Mouse (Mus musculus) midbrain, postnatal 0 days (tissue): ENCODE results near the gene Ston2. TPM values are rescaled to one million over a fixed set of nuclear protein-coding genes. Genes with fewer than 3 reads are reported as not detected.

Experiments
- ATAC-seq: fragments of 200-750 bp; cut with Nextera tagmentation; 2 replicates; pipeline ENCODE4 v1.8.0; 2017; ENCODE audit warnings: moderate number of reproducible peaks, mild to moderate bottlenecking, moderate TSS enrichment, moderate library complexity; ENCODE audit not compliant: low FRiP score
- DNase-seq: peaks from one replicate; pipeline ENCODE4 v3.0.0-alpha.2; 2015; ENCODE audit warnings: low spot score
- H3K27ac ChIP-seq: fragments of 300-500 bp; sonication (generic); 2 replicates; pipeline ENCODE4 v1.5.1; 2014; ENCODE audit warnings: low read depth, mild to moderate bottlenecking, low read length, mixed read lengths
- H3K27me3 ChIP-seq: fragments of 300-500 bp; sonication (generic); 2 replicates; pipeline ENCODE4 v1.6.1; 2014; ENCODE audit warnings: low read length, control low read depth, mixed read lengths; ENCODE audit not compliant: insufficient read depth
- H3K36me3 ChIP-seq: fragments of 300-500 bp; sonication (generic); 2 replicates; pipeline ENCODE4 v1.6.1; 2014; ENCODE audit warnings: low read length, control low read depth, mixed read lengths; ENCODE audit not compliant: insufficient read depth
- H3K4me1 ChIP-seq: fragments of 300-500 bp; sonication (generic); 2 replicates; pipeline ENCODE4 v1.6.1; 2014; ENCODE audit warnings: mild to moderate bottlenecking, control low read depth, antibody characterized with exemption, low read length, mixed read lengths; ENCODE audit not compliant: insufficient read depth
- H3K4me2 ChIP-seq: fragments of 300-500 bp; sonication (generic); 2 replicates; pipeline ENCODE4 v1.6.1; 2014; ENCODE audit warnings: low read depth, mild to moderate bottlenecking, low read length, mixed read lengths; ENCODE audit not compliant: poor library complexity, severe bottlenecking
- H3K4me3 ChIP-seq: fragments of 300-500 bp; sonication (generic); 2 replicates; pipeline ENCODE4 v1.5.1; 2014; ENCODE audit warnings: low read depth, mild to moderate bottlenecking, low read length, moderate library complexity
- H3K9ac ChIP-seq: fragments of 300-500 bp; sonication (generic); replicated peaks from 2 replicates; pipeline ENCODE4 v1.6.1; 2014; ENCODE audit warnings: mild to moderate bottlenecking, low read length, moderate library complexity, mixed read lengths; ENCODE audit not compliant: poor library complexity, severe bottlenecking
- H3K9me3 ChIP-seq: fragments of 300-500 bp; sonication (generic); 2 replicates; pipeline ENCODE4 v1.6.1; 2016; ENCODE audit warnings: low read length, control low read depth
- CTCF ChIP-seq: IDR thresholded peaks from 2 replicates; pipeline ENCODE4 v1.5.1; 2016; ENCODE audit warnings: antibody characterized with exemption, mild to moderate bottlenecking
- WGBS: fragments of 180-500 bp; shearing (Covaris S2); extraction: QIAGEN DNeasy Blood & Tissue Kit; methylation state at CpG from one replicate; pipeline ENCODE4 v1.1.7; 2014; 5-methylcytosine and 5-hydroxymethylcytosine counted together
- polyA plus RNA-seq: library from polyadenylated mRNA; unstranded; fragments of >200 nt; fragmentation: Nextera tagmentation; extraction: Ambion mirVana; gene quantifications from 2 replicates; pipeline ENCODE4 v1.2.1, GENCODE M21; 2015
- total RNA-seq: library from RNA; depleted of rRNA; stranded (reverse); fragments of >200 nt; gene quantifications from 2 replicates; pipeline ENCODE4 v1.2.3, GENCODE M21; 2014; rRNA removed

Gene Ston2
- 9.4 and 16.8 TPM in 2 replicates for total RNA-seq
- polyA plus RNA-seq, result 5.6 and 7.4 TPM in 2 replicates

DNA sequence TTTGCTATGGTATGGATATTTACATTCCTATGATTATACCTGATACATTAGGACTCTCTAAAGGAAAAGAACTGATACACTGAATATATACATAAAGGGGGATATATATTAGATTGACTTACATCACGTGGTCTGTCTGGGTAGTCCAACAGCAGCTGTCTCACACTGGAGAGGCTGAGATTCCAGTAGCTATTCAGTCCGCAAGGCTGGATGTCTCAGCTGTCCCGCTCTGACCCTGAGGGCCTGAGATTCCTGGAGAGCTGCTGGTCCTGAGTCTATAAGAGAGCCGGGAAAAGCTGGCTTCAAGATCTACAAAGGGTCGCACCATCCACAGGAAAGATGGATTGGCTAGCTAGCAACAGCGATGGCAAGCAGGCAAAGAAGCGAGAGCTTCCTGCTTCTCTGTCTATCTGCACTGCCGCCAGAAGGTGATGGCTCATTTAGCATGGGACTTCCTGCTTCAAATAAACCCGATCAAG lies at the start of gene Ston2:
Ston2 (minus strand) TSS at position 429 of the 479 bp plus-strand sequence.
- no peak for ATAC-seq
- TF ChIP-seq CTCF, result no peak
- H3K36me3 ChIP-seq, result no peaks in the 10 kb centered on the region
- H3K9me3 ChIP-seq, result no peaks in the 10 kb centered on the region
- H3K4me2 ChIP-seq, result no peak within 1 kb of the TSS
- DNase-seq, result no peak
- no peak within 1 kb of the TSS for H3K4me3 ChIP-seq
- WGBS, result 84% methylated on average over 9 of the region's 9 CpGs
- H3K27me3 ChIP-seq, result no peaks in the 10 kb centered on the region
- H3K4me1 ChIP-seq, result no peaks in the 10 kb centered on the region
- H3K27ac ChIP-seq, result no peak within 1 kb of the TSS
- no peak within 1 kb of the TSS for H3K9ac ChIP-seq

DNA sequence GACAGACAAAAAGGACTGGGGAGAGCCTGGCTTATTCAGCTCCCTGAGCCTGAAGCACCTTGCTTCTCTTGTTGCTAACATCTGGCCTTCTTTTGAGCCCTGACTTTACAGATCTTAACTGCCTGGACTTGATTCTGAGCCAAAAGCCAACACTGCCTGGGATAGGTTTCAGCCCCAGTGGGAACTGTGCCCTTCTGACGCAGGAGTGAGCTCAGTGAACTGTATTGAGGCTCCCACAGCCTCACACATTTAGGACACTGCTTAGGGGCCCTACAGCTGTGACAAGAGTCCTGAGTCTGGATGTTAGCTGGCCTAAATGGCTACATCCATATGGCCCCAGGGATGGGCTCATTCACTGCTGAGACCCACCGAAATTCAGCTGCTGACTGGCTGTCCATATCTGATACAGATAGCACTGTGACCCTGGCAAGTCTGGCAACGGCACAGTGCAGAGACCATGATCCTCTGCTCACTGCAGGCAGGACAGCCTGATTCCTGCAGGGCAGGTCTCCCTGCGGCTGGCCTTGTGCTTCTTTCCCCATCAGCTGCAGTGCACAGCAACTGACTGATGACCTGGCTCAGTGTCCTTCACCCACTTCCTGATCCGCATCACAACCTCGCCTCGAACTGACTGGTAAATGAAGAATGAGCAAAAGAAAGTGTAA lies 49.3 kb upstream of the Ston2 start:
- Histone ChIP-seq H3K4me3 (no peak overlapping the region), H3K9ac (no peak overlapping the region), H3K36me3 (peaks cover 75% of the 10 kb centered on the region), H3K27me3 (no peaks in the 10 kb centered on the region), H3K9me3 (no peaks in the 10 kb centered on the region), H3K4me2 (no peak overlapping the region), H3K27ac (no peak overlapping the region), H3K4me1 (no peaks in the 10 kb centered on the region)
- ATAC-seq (no peak), DNase-seq (no peak)
- no peak for TF ChIP-seq CTCF
- 92% methylated on average over 7 of the region's 7 CpGs for WGBS

DNA sequence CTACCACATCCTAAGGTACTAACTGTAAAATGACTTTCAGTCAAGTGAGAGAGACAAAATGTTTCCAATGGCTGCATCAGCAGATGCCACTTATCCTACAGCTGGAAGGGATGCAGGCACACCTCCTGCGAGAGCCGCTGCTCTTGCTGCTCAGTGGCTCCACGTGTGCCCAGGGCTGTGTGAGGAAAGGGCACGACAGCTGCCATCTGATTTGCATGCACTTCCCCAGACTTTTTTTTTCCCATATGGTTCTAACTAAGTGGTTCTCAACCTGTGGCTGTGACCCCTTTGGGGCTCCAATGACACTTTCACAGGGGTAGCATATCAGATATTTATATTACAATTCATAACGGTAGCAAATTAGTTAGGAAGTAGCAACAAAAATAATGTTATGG lies 45.7 kb upstream of the Ston2 start:
- 78% methylated on average over 5 of the region's 5 CpGs for WGBS
- no peak for ATAC-seq
- H3K4me1 ChIP-seq, result no peaks in the 10 kb centered on the region
- no peak for TF ChIP-seq CTCF
- H3K4me3 ChIP-seq, result no peak overlapping the region
- H3K27me3 ChIP-seq, result no peaks in the 10 kb centered on the region
- no peak for DNase-seq
- H3K4me2 ChIP-seq, result no peak overlapping the region
- no peaks in the 10 kb centered on the region for H3K9me3 ChIP-seq
- no peak overlapping the region for H3K9ac ChIP-seq
- H3K27ac ChIP-seq, result no peak overlapping the region
- peaks cover 59% of the 10 kb centered on the region for H3K36me3 ChIP-seq

DNA sequence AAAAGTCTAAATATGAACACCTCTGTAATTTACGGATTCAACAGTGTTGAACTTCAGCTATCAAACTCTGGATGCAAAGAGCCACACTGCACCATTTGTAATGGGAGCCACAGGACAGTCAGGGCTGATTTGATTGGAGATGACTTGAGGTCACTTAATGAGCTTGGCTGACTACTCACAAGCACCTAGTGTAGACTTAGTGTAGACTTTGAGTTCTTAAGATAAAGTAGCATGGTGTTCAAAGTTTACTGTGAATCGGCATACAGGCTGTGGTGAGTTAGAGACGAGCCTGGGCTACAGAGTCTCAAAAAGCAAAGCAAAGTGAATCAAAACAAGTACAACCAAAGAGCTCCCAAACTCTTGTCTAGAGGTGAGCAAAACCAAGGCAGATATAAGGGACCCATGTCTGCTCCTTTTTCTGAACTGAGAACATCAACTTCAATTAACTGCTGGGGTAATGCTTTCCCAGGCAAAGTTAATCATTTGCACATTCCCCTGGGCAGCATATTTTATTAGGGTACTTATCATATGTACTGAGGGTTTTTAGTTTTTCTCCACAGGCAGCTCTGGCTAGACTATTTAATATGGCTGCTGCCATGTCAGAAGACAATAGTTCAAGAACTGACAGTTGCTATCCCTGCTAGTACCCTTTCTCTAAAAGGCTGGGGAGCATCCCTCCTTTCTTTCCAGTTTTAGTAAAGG lies 45.2 kb upstream of the Ston2 start:
- H3K9me3 ChIP-seq, result no peaks in the 10 kb centered on the region
- TF ChIP-seq CTCF, result no peak
- H3K36me3 ChIP-seq, result peaks cover 53% of the 10 kb centered on the region
- 97% methylated on average over 3 of the region's 3 CpGs for WGBS
- no peak overlapping the region for H3K9ac ChIP-seq
- no peaks in the 10 kb centered on the region for H3K4me1 ChIP-seq
- no peak for DNase-seq
- no peak for ATAC-seq
- no peak overlapping the region for H3K27ac ChIP-seq
- H3K4me2 ChIP-seq, result no peak overlapping the region
- no peak overlapping the region for H3K4me3 ChIP-seq
- H3K27me3 ChIP-seq, result no peaks in the 10 kb centered on the region

DNA sequence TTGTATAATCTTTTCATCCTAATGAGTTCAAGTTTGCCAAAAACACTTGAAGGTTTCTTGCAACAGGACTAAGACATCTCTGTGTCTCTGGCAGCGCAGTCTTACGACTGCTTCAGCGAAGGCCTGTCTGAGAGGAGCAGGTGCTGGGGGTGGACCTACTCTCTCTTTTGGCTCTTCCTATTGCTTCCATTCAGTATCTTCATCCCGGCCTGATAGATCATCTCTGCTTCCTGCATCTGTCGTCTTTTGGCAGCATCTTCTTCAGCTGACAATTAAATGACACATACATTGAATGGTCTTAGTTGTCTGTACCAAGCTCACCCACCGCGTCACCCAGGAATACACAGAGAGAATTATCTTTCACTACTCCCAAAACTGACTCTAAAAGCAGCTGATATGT lies 43.2 kb upstream of the Ston2 start:
- Histone ChIP-seq H3K27ac (no peak overlapping the region), H3K9me3 (no peaks in the 10 kb centered on the region), H3K4me1 (no peaks in the 10 kb centered on the region), H3K9ac (no peak overlapping the region), H3K4me2 (no peak overlapping the region), H3K4me3 (no peak overlapping the region), H3K36me3 (peaks cover 44% of the 10 kb centered on the region), H3K27me3 (no peaks in the 10 kb centered on the region)
- no peak for TF ChIP-seq CTCF
- 91% methylated on average over 7 of the region's 7 CpGs for WGBS
- no peak for ATAC-seq
- DNase-seq, result peak; percentile 67

DNA sequence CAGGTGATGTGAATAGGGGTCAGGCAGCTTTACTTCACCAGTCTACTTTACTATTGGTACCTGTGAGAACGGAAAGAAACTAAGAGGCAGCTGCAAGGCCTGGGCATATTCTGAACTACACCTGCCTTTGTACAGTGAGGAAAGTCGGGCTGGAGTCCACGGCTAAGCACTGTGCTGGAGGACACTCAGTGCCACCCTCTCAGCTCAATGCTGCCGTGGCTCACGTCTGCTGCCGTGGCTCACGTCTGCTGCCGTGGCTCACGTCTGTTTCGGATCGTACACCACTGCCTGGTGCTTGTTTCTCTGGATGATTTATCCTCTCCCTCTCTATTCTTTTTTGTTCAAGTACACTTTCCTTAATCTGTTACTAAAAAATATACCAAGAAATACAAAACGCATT lies 32.3 kb upstream of the Ston2 start:
- no peak overlapping the region for H3K27ac ChIP-seq
- ATAC-seq, result no peak
- 91% methylated on average over 12 of the region's 12 CpGs for WGBS
- peaks cover 56% of the 10 kb centered on the region for H3K36me3 ChIP-seq
- no peaks in the 10 kb centered on the region for H3K27me3 ChIP-seq
- no peak overlapping the region for H3K9ac ChIP-seq
- no peak for DNase-seq
- no peak overlapping the region for H3K4me2 ChIP-seq
- no peaks in the 10 kb centered on the region for H3K4me1 ChIP-seq
- no peaks in the 10 kb centered on the region for H3K9me3 ChIP-seq
- no peak overlapping the region for H3K4me3 ChIP-seq
- TF ChIP-seq CTCF, result no peak
